Mouse (Mus musculus) c-Kit-positive CD71-positive TER-119-negative erythroid progenitor cells, embryonic 14.5 days (primary cell): Measurements from ENCODE around the gene Scn8a.

ENCODE experiments used
- DNase-seq: peaks from one replicate; pipeline ENCODE4 v3.0.0-alpha.2; 2013; ENCODE audit warnings: low read depth

Gene Scn8a

GRCm38 (mm10) chr15:101072736-101073135 is 203.1 kb downstream of the Scn8a start:
- DNase-seq, result no peak

DNA sequence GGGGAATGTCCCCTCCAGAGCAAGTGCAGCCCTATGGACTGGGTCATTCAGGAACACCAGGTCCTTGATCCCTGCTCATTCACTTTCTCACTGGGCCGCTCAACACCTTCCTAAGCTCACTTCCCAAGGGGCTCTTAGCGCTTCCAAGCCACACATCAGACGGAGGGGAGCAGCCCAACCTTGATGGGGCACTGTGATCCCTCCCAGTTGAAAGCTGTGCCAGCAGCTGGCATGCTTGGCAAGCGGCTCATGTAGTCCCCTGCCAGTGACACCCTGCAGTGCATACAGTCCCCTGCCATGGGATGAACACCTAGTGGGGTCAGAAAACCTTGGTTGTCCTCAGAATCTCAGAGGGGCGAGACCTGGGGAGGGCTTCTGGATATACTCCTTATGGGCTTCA is 204.4 kb downstream of the Scn8a start:
- no peak for DNase-seq

DNA sequence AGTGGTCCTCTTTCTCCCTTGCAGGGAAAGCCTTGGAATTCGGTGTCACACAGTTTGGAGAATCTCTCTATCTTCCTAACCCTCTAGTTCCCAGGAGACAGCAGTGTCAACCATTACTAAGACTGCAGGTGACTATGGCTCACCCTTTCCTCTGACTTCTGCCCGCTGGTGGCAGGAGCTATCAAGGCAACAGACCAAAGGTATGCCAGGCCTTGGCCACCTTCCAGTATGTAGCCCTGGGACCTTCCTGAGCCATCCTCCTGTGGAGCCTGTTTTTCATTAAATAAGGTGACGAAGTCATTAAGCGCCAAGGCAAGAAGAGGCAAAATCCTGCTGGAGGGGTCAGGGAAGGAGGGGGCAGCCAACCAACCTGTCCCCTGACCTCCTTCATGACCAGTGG is 205.5 kb downstream of the Scn8a start:
- no peak for DNase-seq

GRCm38 (mm10) chr15:101075656-101076055 is 206.0 kb downstream of the Scn8a start:
- no peak for DNase-seq

DNA sequence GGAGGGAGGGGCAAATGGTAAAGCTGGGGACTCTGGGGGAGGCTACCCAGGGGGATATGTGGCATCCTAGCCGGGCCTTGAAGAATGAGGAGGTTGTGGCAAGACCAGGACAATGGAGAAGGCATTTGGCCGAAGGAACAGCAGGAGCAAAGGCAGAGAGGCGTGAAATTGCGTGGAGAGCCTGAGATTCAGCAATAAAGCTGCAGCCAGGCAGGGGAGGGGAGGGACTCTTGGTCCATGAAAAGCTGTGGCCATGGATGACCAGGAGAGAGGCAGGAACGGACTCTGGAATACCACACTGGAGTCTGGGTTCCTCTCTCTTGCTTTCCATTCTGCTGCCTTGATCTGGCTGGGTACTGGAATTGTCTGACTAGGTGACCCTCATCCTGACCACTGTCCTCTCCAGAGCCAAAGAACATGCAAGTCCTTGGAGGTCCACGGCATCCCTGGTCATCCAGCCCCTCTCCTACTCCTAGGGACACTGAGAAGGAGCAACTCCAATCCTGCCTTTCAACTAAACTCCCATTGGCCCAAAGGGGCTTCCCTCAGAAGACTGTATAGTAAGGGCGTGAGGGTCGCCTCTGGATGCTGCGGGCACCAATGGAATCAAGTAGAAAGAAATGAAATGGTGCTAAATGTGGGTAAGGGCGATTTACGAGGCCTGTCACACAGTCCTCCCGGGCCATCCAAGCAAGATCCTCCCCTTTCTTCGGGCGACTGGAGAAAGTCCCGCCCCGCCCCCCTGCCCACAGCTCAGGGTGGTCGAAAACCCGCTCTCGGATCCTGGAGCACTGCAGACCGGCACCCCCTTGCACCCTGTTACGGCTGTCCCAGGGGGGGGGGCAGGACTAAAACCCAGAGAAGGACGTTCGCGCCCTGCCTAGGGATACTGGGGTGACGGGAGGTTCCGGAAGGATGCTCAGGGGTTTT is 206.7 kb downstream of the Scn8a start:
- no peak for DNase-seq

GRCm38 (mm10) chr15:101077001-101077812 is 207.5 kb downstream of the Scn8a start:
- no peak for DNase-seq

- no peak for DNase-seq
Observed at GRCm38 (mm10) chr15:101077813-101078730, 208.4 kb downstream of the Scn8a start, which contains the start of gene Fignl2. Fignl2 (minus strand) TSS chr15:101078567.

DNA sequence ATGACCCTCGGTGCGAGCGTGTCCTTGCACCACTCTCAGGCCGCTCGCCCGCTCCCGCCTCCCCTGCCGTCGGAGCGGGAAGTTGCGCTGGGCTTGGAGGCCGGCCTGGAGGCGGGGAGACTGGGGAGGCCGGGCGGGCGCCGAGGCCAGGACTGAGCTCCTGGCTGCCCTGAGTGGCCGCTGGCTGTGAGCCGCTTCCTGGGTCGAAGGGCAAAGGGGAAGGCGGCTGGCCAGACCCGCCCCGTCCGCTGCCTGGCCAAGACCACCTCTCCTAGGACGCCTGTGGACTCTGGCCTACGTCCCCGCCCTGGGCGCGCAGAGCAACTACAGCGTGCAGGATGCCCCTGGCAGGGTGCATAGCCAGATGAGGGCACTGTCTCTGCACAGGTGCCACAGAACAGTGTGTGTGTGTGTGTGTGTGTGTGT is 209.1 kb downstream of the Scn8a start:
- no peak for DNase-seq

DNA sequence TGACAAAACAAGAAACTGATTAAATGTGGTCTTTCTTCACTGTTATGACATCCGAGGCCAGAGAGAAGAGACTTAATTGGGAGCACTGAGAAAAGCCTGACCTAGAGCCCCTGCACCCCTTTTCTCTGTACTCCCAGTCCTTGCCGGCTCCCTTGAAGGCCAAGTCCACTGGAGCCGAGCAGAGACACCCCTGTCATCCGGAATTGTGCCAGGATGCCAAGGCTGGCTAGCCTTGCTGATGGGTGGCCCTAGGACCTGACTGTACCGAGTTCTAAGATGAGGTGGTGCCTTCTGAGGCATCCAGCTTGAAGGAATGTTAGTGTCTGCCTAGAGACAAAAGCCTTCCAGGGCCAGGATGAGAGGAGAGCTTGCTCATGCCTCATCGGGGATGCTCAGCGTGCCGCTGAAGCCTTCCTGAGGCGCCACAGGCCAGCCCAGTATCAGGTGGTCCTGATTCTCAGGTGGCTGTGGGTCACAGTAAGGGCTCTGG is 210.4 kb downstream of the Scn8a start:
- DNase-seq, result no peak

DNA sequence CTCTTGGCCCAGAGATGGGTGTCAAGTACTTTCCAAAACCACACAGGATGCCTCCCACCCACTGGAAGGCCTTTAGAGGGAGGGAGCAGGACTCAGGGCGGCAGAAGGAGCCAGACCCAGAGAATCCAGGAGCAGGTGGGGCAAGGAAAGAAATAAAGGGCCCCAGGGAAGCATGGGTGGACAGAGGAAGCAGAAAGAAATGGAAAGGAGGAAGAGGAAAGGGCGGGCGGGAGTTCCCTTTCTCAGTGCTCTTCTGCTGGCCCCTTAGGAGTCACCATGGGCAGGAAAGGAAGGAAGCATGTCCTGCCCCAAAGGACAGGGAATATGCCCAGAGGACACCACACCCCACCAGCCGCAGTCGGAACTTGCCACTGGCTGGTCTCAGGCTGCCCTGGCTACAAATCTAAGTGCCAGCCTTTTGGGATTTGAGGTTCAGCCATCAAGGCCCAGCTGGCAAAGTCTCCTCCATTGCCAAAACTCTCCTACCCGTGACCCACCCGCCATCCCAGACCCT is 211.4 kb downstream of the Scn8a start:
- DNase-seq, result no peak

DNA sequence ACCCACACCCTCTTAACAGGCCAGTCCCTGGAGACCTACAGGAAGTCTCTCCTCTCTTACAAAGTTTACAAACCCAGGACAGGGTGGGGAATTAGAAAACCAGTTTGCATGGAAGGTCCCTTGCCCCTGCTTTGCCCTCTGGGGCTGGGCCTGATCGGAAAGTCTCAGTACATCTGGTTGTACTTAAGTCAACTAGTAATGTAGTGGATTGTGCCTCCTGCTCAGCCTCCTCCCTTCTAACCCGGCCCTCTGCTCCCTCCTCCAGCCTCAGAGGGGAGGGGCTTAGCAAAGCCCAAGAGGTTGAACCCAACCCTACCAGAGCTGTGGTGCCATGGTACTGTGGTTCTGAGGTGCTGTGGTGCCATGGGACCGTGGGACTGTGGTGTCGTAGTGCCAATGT is 212.6 kb downstream of the Scn8a start:
- DNase-seq, result no peak

- no peak for DNase-seq
Observed at GRCm38 (mm10) chr15:101084499-101084898, 214.8 kb downstream of the Scn8a start.

DNA sequence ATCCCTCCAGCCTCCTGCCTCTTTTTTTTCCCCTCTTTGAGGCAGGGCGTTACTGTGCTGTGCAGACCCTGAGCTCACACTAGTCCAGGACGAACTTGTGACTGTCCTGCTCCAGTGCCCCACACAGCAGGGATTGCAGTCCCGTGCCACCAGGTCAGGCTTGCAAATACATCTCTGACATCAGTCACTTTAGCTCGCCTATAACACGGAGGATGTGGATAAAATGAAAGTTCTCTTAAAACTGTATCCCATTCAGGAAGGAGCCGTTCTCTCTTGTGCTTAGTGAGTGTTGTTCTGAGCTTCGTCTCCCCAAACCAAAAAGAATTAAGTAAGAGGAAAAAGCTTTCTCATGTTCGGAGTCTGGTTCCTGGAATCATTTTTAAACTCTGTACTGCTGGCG is 216.8 kb downstream of the Scn8a start:
- DNase-seq, result no peak

DNA sequence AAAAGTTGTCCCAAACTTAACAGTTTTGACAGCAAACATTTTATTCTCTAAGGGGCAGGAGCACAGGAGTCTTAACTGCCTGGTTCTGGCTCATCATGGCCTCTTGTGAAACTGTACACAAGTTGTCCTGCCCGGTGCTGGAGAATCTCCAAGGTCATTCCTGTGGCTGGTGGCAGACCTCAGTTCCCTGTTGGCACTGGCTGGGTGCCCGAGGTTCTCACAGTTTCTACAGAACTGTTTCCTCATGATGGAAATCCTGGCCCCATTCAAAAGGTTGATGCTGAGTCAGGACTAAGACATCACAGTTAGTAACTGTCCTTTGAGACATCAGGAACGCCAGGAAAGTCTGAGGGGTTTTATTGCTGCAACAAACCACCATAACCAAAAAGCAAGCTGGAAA is 217.3 kb downstream of the Scn8a start:
- DNase-seq, result no peak

GRCm38 (mm10) chr15:101088291-101088690 is 218.6 kb downstream of the Scn8a start:
- no peak for DNase-seq

DNA sequence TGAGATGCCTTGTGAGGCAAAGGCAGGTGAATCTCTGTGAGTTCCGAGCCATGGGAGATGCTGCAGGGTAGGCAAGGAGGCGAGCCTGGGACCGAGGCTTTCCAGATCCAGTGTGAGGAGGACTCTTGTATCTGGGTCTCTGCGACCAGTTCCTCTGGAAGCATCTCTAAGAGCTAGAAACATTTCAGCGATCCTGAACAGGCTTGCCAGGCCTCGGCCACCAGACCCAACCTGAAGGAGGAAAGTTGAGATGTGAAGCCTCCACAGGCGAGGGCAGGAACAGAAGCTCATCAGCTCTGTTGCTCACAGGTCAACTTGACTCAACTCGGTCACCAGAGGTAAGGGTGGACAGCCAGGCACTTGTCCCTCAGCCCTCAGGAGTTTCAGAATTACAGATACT is 221.9 kb downstream of the Scn8a start:
- DNase-seq, result no peak

DNA sequence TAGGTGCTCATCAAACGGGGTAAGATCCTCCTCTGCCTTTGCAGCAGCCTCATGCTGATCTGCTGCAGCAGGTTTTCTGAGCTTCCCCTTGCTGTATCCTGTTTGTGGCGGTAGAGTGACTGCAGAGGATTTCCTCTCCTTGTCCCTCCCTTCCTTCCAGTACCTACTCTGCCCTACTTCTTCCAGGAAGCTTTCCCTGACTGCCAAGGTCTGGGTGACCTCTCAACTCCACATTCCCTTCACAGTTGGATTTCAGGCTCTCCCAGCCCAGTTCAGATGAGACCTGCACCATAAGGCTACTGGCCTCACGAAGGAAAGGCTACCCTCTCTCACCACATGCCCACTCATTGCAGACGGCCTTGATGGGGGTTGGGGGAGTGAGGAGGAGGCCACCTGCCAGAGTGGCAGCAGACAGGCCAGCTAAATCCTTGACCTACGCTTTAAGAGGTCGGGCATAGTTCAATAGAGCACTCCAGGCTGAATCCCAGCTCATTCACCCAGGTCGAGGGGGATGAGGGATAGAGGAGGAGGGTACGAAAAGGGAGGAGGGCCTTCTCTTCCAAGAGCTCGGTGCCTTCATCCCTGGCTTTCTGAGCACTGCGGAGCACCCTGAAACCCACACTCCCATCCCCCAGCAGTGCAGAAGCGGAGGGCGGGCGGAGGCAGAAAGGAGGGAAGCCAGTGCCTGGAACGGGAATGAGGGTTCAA is 222.6 kb downstream of the Scn8a start:
- DNase-seq, result no peak

GRCm38 (mm10) chr15:101092829-101093648 is 223.4 kb downstream of the Scn8a start:
- no peak for DNase-seq

DNA sequence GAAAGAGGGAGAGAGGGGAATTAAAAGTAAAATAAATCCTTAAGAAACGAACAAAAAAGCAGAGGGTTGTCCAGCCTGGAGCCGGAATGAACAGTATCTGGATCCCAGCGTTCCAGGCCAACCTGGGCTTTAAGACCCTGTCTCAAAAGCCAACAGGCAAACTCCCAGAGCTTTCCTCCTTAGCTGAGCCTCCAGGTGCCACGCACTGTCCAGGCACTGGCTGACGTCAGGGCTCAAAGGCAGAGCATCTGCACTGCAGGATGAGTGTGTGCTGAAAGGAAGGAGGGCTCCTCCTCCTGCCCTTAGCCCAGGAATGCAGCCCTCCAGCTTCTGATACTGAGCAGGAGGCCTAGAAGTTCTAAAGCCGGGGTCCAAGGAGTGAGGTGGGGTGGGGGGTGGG is 224.3 kb downstream of the Scn8a start:
- no peak for DNase-seq

GRCm38 (mm10) chr15:101094979-101095378 is 225.3 kb downstream of the Scn8a start:
- DNase-seq, result no peak
